Mouse (Mus musculus): Measurements from ENCODE around the gene Smarca4. TPM values are rescaled to one million over a fixed set of nuclear protein-coding genes. Genes with fewer than 3 reads are reported as not detected.

Smarca4 gene
- polyA plus RNA-seq, 1 experiment from 2014 or later: 51.1 TPM

- WGBS: 20% methylated on average over 10 of the region's 10 CpGs
- Histone ChIP-seq H3K4me2 (ENCODE audit: low read length) (peak overlapping the region; percentile 11; the same call in 1 of the 2 replicates), H3K36me3 (ENCODE audit: control insufficient read depth, insufficient read depth, low read length) (peaks cover 42% of the 10 kb centered on the region), H3K27me3 (ENCODE audit: control insufficient read depth, insufficient read depth, low read length) (no peaks in the 10 kb centered on the region), H3K27ac (replicated peaks in 1 of 2; ENCODE audit: control insufficient read depth in 1 of 2, insufficient read depth in 1 of 2, low read depth in 2 of 2, low read length in 2 of 2) (peak overlapping the region; percentile 55 to 65), H3K4me1 (ENCODE audit: control insufficient read depth in 2 of 2, insufficient read depth in 2 of 2, low read length in 2 of 2) (peaks cover 39 to 56% of the 10 kb centered on the region in 2 experiments), H3K9me3 (ENCODE audit: control insufficient read depth, low read length) (no peaks in the 10 kb centered on the region), H3K4me3 (ENCODE audit: control insufficient read depth in 1 of 2, insufficient read depth in 1 of 2, low read depth in 1 of 2, low read length in 2 of 2) (no peak overlapping the region), H3K9ac (ENCODE audit: low read length) (no peak overlapping the region)
- ATAC-seq (ENCODE audit: insufficient number of reproducible peaks, insufficient read depth, low FRiP score, low read depth): 0 out of 2 replicates have a peak, but pooled peaks have one; percentile 10
These were observed 136.4 kb downstream of the Smarca4 start for GRCm38 (mm10) chr9:21752252-21752792.

MicroRNAs encoded within 50 kb of the gene (microRNA counts, 519-probe panel; counts per million panel counts)
- 322 counts per million, percentile 70 among the panel's probes with 10 or more counts for microRNA mmu-miR-1946b

Small RNA genes within 50 kb of the gene (microRNA-seq; reads per million reads assigned to microRNA genes)
- gene Mir1946b: not detected

Other genes with a start within 250 kb of the Smarca4 start
- gene Ilf3, start 248.3 kb upstream of the Smarca4 start, polyA plus RNA-seq (2014; fragmentation: Nextera tagmentation; extraction: Ambion mirVana): 103 and 109 TPM in 2 replicates
- gene Qtrt1, start 204.3 kb upstream of the Smarca4 start, polyA plus RNA-seq (2014; fragmentation: Nextera tagmentation; extraction: Ambion mirVana): 22.7 and 24.3 TPM in 2 replicates
- gene Dnm2, start 191.3 kb upstream of the Smarca4 start, polyA plus RNA-seq (2014; fragmentation: Nextera tagmentation; extraction: Ambion mirVana): 57.1 and 58.2 TPM in 2 replicates
- 77.5 and 81.4 TPM in 2 replicates for gene Tmed1, start 105.9 kb upstream of the Smarca4 start, polyA plus RNA-seq (2014; fragmentation: Nextera tagmentation; extraction: Ambion mirVana)
- 2.4 and 2.9 TPM in 2 replicates for gene AB124611, start 90.0 kb upstream of the Smarca4 start, polyA plus RNA-seq (2014; fragmentation: Nextera tagmentation; extraction: Ambion mirVana)
- gene Carm1, start 69.3 kb upstream of the Smarca4 start, polyA plus RNA-seq (2014; fragmentation: Nextera tagmentation; extraction: Ambion mirVana): 38.1 and 41.0 TPM in 2 replicates
- 38.1 and 40.0 TPM in 2 replicates for gene Timm29, start 23.4 kb upstream of the Smarca4 start, polyA plus RNA-seq (2014; fragmentation: Nextera tagmentation; extraction: Ambion mirVana)
- gene Yipf2, start 23.3 kb upstream of the Smarca4 start, polyA plus RNA-seq (2014; fragmentation: Nextera tagmentation; extraction: Ambion mirVana): 11.5 and 11.7 TPM in 2 replicates
- 7.3 and 10.8 TPM in 2 replicates for gene Ldlr, start 107.3 kb downstream of the Smarca4 start, polyA plus RNA-seq (2014; fragmentation: Nextera tagmentation; extraction: Ambion mirVana)
- gene Spc24, start 144.1 kb downstream of the Smarca4 start, polyA plus RNA-seq (2014; fragmentation: Nextera tagmentation; extraction: Ambion mirVana): 82.9 and 97.9 TPM in 2 replicates
- gene Kank2, start 182.6 kb downstream of the Smarca4 start, polyA plus RNA-seq (2014; fragmentation: Nextera tagmentation; extraction: Ambion mirVana): 11.1 and 11.6 TPM in 2 replicates
- 1.4 and 1.6 TPM in 2 replicates for gene Angptl8, start 219.3 kb downstream of the Smarca4 start, polyA plus RNA-seq (2014; fragmentation: Nextera tagmentation; extraction: Ambion mirVana)
- gene Dock6, start 236.5 kb downstream of the Smarca4 start, polyA plus RNA-seq (2014; fragmentation: Nextera tagmentation; extraction: Ambion mirVana): 42.4 and 44.5 TPM in 2 replicates

All from heart, embryonic 14.5 days (tissue).